Mouse (Mus musculus) CD4-positive, CD25-positive, alpha-beta regulatory T cell, adult 4 months (primary cell): ENCODE measurements at regions not wholly inside any gene's neighbourhood (a gene's known extent, or its start where the extent isn't known, plus 50 kb on each side); places are given as distances from the start of the nearest gene placed in this dataset.
"Not testable (repeated sequence)": the region's sequence is repeated elsewhere in the genome, so short reads cannot be mapped to it uniquely, and the experiment has no call there.

Experiments
- ATAC-seq: one replicate; pipeline ENCODE4 v1.8.0; 2017

DNA sequence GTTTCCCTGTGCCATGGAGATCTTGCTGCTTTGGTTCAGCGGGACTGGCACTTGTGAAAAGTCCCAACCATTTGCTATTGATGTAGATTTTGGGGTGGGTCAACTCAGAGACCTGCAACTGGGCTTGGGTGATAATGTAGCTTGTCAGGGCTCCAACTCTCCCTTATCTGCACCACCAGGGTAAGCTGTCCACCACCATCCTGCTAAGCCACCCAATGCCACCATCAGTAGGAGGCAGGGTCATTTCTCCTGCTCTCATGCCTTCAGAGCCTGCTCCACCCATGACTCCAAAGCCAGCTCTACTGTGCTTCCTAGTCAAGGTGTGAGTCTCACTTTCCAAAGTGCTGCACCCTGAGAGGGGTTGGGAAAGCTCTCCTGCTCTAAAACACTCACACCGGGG is 776.2 kb downstream of the Diaph2 start:
- ATAC-seq, result no peak

DNA sequence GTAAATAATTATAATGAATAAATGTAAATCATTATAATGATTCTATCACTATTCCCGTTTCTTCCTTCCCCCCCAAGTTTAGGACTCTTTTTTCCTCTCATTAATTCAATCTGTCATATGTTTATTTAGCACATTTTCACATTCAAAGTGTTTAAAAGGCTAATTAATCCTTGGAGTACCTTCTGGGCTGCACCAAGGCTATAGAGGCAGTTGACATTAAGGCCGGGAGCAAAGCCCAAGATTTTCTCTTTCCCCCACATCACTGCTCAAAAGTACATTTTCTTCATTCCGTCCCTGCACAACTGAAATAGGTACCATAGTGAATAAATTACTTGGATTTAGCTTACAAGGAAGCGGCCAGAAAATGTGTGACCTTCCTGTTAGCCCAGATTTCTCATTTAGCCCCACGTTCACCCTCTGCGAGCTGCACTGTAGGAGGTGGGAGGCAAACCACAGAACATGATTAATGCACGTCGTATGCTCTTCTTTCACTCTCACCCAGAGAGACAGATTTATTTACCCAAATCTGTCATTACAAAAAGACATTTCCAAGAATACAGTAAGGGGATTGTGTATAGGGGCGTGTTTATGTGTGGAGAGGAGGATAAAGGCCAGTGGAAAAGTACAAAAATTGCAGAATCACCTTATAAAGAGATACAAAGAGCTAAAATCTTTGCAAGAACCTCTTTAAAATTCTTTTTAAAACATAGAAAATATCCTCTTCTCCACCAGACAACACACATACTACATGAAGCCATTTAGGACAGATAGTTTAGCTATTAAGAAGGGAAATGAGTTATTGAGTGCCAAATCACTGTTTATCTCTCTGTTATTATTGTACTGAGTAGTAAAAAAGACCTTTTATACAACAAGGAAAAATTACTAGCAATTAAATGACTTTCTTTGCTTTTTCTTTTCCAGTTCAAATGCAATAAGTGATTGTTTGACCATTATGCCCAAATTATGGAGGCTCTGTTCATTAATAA is 783.9 kb downstream of the Diaph2 start:
- ATAC-seq, result no peak

DNA sequence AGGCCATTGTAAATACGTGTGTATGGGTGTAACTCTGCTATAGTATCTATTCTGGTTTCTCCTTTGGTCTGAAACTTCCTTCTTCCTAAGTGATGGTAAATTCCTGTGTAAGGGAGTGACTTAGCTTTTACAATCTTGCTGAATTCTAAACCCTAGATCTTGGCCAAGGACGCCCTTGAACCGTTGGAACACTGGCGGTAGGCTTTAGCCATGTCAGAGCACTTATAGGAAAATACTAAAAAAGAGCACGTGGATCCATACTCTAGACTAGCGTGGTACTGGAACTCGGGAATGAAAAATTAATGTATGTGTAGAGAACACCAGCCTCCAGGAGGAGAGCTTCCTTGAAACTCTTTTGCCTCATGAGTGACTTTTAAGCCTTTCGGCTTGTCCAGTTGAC is 789.2 kb downstream of the Diaph2 start:
- ATAC-seq, result not testable (repeated sequence)

DNA sequence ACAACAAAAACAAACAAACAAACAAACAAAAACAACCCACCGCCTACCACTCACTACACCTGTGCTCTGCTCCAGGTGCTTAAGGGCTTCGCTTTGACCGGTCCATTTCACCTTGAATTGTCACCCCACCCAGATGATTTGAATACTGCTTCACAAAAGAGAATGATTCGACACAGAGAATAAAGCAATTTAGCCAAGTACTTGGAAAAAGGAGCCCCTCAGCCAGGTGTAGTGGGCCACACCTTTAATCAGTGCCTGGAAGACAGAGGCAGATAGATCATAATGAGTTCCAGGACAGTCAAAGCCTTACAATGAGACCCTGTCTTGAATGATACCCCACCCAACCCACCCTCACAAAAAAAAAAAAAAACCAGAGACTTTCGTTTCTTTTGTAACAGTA is 798.5 kb downstream of the Diaph2 start:
- no peak for ATAC-seq

DNA sequence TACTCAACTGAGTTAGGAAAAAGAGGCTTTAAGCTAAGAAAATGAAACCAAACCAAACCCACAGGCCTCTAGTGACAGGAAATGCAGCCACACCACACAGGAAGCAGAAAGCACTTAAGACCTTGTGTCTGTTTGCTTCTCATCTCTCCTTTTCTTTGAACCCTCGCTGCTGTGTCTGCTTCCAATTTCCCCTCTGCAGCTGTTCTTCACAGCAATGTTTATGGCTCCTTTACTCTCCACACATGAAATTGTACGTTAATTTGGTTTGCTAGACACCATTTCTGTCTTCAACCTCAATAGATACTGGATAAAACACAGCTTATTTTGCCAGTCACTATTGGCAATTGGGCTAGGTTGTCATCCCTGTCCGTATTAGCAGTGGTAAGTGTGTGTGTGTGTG is 799.7 kb downstream of the Diaph2 start:
- peak; percentile 95 for ATAC-seq

DNA sequence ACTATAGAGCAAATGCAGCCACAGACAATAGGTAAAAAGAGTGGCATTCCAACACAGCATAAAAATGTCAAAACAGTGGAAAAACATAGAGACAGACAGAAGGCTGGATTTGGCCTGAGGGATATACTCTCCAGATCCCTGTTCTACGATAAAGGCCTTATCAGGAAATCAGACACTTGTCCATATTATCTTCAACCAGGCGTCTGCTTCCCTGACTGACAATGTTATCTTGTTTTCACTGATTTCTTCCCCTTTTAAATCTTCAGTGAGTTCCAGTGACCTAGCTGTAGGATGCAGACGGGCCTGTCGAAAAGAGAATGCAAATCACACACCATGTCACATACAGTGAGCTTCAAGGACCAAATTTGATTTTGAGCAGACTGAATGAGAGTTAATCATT is 800.4 kb downstream of the Diaph2 start:
- ATAC-seq, result no peak

DNA sequence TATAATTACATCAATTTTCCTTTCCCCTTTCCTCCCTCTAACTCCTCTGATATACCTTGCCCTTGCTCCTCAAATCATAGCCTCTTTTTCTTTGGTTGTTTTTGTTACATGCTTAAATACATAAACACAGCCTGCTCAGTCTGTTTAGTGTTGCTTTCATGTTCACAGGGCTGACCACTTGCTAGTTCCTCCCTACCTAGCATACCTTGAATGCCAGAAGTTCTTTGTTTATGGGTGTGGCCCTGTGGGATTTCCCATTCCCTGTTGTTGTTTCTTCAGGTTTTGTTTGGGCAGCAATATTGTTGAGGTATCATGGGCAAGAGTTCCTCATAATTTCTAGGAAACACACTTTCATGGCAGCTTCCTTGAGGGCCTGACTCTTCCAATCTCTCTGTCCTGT is 807.7 kb downstream of the Diaph2 start:
- no peak for ATAC-seq

DNA sequence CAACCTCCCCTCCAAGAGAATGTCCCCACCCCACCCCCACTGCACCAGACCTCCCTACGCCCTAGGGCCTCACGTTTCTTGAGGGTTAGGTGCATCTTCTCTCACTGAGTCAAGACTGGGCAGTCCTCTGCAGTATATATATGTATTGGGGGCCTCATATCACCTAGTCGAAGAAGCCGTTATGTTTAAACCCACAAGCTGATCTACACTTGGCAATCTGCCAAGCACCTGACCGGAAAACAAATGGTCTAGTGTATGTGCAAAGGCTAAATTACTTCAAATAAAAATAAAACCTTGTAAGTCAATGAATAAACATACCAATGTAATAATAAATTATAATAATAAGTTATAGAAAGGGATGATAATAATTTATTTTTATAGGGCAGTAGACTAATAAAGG is 828.2 kb downstream of the Diaph2 start:
- ATAC-seq, result no peak

DNA sequence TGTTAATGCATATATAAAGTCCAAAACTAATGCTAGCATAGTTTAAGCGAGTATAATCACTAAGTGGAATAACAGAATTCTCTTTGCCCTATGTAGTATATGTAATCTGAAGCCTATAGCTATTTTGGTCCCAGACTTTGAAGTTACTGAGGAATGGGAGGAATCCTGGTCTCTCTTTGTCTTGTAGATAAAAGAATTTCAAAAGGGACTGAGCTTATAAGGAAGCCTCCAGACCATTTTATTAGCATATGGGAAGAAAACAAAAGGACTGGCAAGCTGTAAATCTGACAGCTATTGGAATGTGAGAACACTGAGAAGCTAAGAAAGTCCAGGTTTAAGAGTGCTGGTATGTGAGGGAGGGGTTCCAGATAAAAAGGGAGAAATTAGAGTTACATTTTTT is 847.1 kb downstream of the Diaph2 start:
- ATAC-seq, result no peak

DNA sequence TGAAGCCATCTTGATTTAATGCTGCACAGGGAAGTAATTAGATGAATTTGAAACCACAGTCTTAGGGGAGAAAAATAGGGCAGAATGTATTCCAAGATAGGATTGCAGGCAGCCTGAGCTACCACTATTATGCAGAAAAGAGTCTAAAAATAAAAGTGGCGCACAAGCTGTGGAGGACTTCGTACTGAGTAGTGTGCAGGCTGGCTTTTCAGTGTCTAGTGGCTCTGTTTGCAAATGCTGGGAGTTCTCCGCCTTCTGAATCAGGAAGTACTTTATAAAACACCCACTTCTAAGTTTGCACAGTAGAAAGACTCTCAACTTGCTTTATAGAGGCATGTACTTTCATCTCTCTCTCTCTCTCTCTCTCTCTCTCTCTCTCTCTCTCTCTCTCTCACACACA is 852.4 kb downstream of the Diaph2 start:
- peak; percentile 29 for ATAC-seq

DNA sequence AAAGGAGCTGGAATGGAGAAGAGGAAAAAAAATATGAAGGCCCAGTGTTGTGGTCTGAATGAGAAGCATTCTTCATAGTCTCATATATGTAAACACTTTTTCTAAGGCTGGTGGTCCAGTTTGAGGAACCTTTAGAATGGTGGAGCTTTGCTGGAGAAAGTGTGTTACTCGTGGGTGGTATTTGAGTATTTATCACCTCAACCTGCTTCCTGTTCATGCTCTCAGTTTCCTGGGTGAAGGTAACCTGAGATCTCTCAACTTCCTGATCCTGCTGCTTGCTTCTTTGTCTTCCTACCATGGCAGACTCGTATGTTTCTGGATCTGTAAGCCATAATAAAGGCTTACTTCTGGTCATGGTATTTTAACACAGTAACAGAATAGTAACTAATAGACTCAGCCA is 889.0 kb downstream of the Diaph2 start:
- peak; percentile 41 for ATAC-seq

DNA sequence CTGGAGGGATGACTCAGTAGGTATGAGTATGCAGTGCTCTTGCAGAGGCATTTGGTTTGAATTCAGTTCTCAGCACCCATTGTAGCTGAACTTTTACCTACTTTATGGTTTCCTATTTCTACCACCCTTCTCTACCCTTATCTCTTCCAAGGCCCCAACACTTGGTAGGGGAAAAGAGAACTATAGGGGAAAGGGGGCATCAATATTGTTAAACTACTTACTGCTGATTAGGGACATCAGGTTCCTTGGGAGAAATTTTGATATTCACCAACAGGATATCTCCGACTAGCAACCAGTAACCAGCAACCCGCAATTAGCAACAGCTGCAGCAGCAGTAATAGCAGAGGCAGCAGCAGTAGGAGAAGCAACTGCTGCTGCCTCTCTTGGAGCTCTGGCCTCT is 906.3 kb downstream of the Diaph2 start:
- no peak for ATAC-seq

DNA sequence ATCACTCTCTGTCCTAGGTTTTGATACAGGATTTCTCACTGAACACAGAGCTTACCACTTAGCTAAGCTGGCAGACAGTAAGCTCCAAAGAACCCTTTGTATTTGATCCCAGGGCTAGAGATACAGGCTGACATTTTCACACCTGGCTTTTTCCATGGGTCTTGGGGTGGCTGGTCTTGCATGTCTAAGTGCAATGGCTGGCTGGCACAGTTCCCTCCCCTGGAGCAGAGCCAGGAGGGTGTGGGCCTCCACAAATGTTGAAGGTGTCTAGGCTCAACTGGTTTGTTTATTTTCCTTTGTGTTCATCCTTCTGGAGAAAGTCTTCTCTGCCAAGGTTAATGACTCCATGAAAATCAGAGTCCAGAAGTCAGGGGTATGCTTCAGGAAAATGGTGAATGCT is 934.8 kb downstream of the Diaph2 start:
- no peak for ATAC-seq

DNA sequence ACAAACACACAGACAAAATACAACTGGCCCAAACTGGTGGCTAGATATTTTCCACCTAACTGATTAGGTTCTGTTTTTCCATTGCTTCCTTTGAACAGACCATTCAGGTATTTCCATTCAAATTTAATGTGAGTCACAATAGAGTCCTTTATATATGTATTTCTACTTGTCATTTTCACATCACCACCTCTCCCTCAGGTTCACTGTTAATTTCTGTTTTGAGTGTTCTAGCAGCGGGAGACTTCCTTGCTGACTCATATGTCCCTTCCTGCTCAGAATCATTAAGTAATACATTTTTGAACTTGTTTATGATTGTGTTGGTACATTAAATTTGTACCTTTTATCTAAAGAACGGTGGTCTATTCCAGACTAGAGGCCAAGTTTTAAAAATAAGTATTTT is 959.4 kb downstream of the Diaph2 start:
- ATAC-seq, result peak; percentile 66

DNA sequence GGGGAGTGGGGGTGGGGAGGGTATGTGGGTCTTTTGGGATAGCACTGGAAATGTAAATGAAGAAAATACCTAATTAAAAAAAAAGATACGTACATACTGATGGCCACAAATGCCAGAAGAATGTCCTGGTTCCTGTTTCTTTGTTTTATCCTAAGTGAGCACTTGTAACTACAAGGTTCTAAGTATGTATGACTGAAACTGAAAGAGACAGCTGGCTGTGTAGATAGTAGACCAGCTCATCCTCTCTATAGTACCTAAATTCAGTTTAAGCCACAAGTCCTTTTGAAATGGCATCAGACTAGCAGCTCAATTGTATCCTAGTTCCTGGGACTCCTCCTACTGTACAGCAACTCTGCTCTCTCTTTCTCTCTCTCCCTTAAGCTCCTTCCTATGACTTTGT is 994.6 kb downstream of the Diaph2 start:
- ATAC-seq, result not testable (repeated sequence)
